Mouse (Mus musculus): ENCODE measurements at regions not wholly inside any gene's neighbourhood (a gene's known extent, or its start where the extent isn't known, plus 50 kb on each side); places are given as distances from the start of the nearest gene placed in this dataset.

- no peak for DNase-seq
Observed at GRCm38 (mm10) chr8:82702044-82702443, 71.9 kb downstream of the Zfp330 start.

GRCm38 (mm10) chr8:82700471-82700870, 73.5 kb downstream of the Zfp330 start:
- no peak for DNase-seq

- no peak for DNase-seq
Observed at GRCm38 (mm10) chr8:82699221-82699620, 74.7 kb downstream of the Zfp330 start.

- DNase-seq, result no peak
Observed at GRCm38 (mm10) chr8:82698071-82698470, 75.9 kb downstream of the Zfp330 start.

- DNase-seq, result no peak
Observed at GRCm38 (mm10) chr8:82693086-82693485, 80.9 kb downstream of the Zfp330 start.

- DNase-seq, result peak; percentile 10
Observed at GRCm38 (mm10) chr8:82689322-82689721, 84.6 kb downstream of the Zfp330 start.

- no peak for DNase-seq
Observed at GRCm38 (mm10) chr8:82685966-82686365, 88.0 kb downstream of the Zfp330 start.

GRCm38 (mm10) chr8:82678793-82679192, 95.2 kb downstream of the Zfp330 start:
- DNase-seq, result no peak

GRCm38 (mm10) chr8:82677781-82678180, 96.2 kb downstream of the Zfp330 start:
- peak; percentile 25 for DNase-seq

GRCm38 (mm10) chr8:82669241-82669640, 104.7 kb downstream of the Zfp330 start:
- DNase-seq, result no peak

- no peak for DNase-seq
Observed at GRCm38 (mm10) chr8:82665131-82665530, 108.8 kb downstream of the Zfp330 start.

- DNase-seq, result no peak
Observed at GRCm38 (mm10) chr8:82640502-82640901, 133.5 kb downstream of the Zfp330 start.

GRCm38 (mm10) chr8:82630486-82630885, 143.5 kb downstream of the Zfp330 start:
- no peak for DNase-seq

- DNase-seq, result no peak
Observed at GRCm38 (mm10) chr8:82623791-82624431, 150.0 kb downstream of the Zfp330 start.

GRCm38 (mm10) chr8:82618668-82619067, 155.3 kb downstream of the Zfp330 start:
- no peak for DNase-seq

GRCm38 (mm10) chr8:82601556-82601955, 172.4 kb downstream of the Zfp330 start:
- no peak for DNase-seq

- no peak for DNase-seq
Observed at GRCm38 (mm10) chr8:82573434-82573833, 170.4 kb upstream of the Il15 start.

- DNase-seq, result no peak
Observed at GRCm38 (mm10) chr8:82538121-82538520, 135.1 kb upstream of the Il15 start.

- DNase-seq, result no peak
Observed at GRCm38 (mm10) chr8:82529153-82529552, 126.1 kb upstream of the Il15 start.

GRCm38 (mm10) chr8:82523866-82524265, 120.8 kb upstream of the Il15 start:
- no peak for DNase-seq

- no peak for DNase-seq
Observed at GRCm38 (mm10) chr8:82498496-82498895, 95.5 kb upstream of the Il15 start.

GRCm38 (mm10) chr8:82477856-82478255, 74.8 kb upstream of the Il15 start:
- no peak for DNase-seq

GRCm38 (mm10) chr8:82477426-82477769, 74.4 kb upstream of the Il15 start:
- DNase-seq, result no peak

- DNase-seq, result no peak
Observed at GRCm38 (mm10) chr8:82476708-82477425, 73.8 kb upstream of the Il15 start.

- no peak for DNase-seq
Observed at GRCm38 (mm10) chr8:82473266-82473665, 70.2 kb upstream of the Il15 start.

Measured in layer of hippocampus, adult 9-11 months (tissue).